Mouse (Mus musculus): ENCODE data around the gene Glcci1. TPM values are rescaled to one million over a fixed set of nuclear protein-coding genes. Genes with fewer than 3 reads are reported as not detected.

The Glcci1 gene
- polyA plus RNA-seq, 1 experiment from 2014 or later: 6.4 TPM

DNA sequence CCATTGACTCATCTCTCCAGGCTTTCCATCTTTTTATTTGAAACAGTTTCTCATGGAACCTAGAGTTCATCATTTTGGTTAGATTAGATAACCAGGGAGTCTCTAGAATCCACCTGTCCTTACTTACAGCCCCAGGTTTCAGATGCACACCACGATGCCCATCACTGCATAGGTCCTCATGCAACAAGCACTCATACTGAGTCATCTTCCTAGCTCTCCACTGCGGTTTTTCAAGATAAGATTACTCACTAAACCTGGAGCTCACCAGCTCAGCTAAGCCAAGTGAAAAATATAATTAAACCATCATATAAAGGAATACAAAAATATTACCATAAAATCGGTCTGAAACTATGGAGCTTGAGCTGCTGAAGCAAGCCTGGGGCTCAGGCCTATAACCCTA lies 74.5 kb downstream of the Glcci1 start:
- H3K4me1 ChIP-seq: no peaks in the 10 kb centered on the region
- H3K4me2 ChIP-seq: no peak overlapping the region
- H3K4me3 ChIP-seq: no peak overlapping the region
- no peaks in the 10 kb centered on the region for H3K9me3 ChIP-seq
- H3K27me3 ChIP-seq: no peaks in the 10 kb centered on the region
- ATAC-seq (ENCODE audit: insufficient number of reproducible peaks, low FRiP score, low TSS enrichment, low read depth): no peak
- H3K27ac ChIP-seq: no peak overlapping the region
- no peak overlapping the region for H3K9ac ChIP-seq
- H3K36me3 ChIP-seq: no peaks in the 10 kb centered on the region
- 86% methylated on average over 3 of the region's 3 CpGs for WGBS

GRCm38 (mm10) chr6:8591665-8592064 lies 82.3 kb downstream of the Glcci1 start:
- ATAC-seq (ENCODE audit: insufficient number of reproducible peaks, low FRiP score, low TSS enrichment, low read depth): no peak
- WGBS: 91% methylated on average over 9 of the region's 9 CpGs

DNA sequence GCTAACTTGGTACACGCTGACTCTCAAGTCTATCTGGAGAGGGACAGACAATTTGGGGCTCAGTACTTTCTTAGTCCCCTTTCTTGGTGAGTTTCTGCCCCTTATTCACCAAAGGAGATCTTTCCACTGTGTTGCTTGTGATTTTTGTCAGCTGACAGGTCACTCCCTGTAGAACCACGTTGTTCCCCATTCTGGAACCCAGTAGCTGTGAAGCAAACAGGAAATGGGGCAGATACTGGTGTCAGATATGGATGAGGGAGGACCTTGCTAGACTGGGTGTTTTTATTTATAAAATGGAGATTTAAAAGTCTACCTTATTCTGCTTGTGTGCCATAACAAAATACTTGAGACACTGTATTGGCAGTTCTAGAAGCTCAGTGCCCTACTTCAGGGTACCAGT lies 108.0 kb downstream of the Glcci1 start:
- H3K4me2 ChIP-seq: no peak overlapping the region
- WGBS: 75% methylated on average over 2 of the region's 2 CpGs

More at GRCm38 (mm10) chr6:8591665-8592064, 82.3 kb downstream of the Glcci1 start:
- no peaks in the 10 kb centered on the region for H3K4me1 ChIP-seq
- H3K9me3 ChIP-seq: no peaks in the 10 kb centered on the region
- 0 out of 2 replicates have a peak, but pooled peaks cover 4% of the 10 kb centered on the region for H3K36me3 ChIP-seq
- H3K27me3 ChIP-seq: no peaks in the 10 kb centered on the region
- H3K4me2 ChIP-seq: no peak overlapping the region
- no peak overlapping the region for H3K27ac ChIP-seq
- no peak overlapping the region for H3K4me3 ChIP-seq
- no peak overlapping the region for H3K9ac ChIP-seq

GRCm38 (mm10) chr6:8619582-8620350 lies 110.4 kb downstream of the Glcci1 start:
- ATAC-seq (ENCODE audit: insufficient number of reproducible peaks, low FRiP score, low TSS enrichment, low read depth): no peak
- H3K4me3 ChIP-seq: no peak overlapping the region
- H3K9me3 ChIP-seq: no peaks in the 10 kb centered on the region
- no peak overlapping the region for H3K4me2 ChIP-seq
- no peak overlapping the region for H3K27ac ChIP-seq
- 67% methylated on average over 4 of the region's 4 CpGs for WGBS
- no peaks in the 10 kb centered on the region for H3K27me3 ChIP-seq
- no peaks in the 10 kb centered on the region for H3K4me1 ChIP-seq
- no peaks in the 10 kb centered on the region for H3K36me3 ChIP-seq
- H3K9ac ChIP-seq: no peak overlapping the region

More for the DNA sequence above, 108.0 kb downstream of the Glcci1 start:
- Histone ChIP-seq H3K9ac (no peak overlapping the region), H3K27ac (no peak overlapping the region), H3K4me1 (no peaks in the 10 kb centered on the region), H3K9me3 (no peaks in the 10 kb centered on the region), H3K36me3 (no peaks in the 10 kb centered on the region), H3K4me3 (no peak overlapping the region), H3K27me3 (no peaks in the 10 kb centered on the region)
- ATAC-seq (ENCODE audit: insufficient number of reproducible peaks, low FRiP score, low TSS enrichment, low read depth): no peak

GRCm38 (mm10) chr6:8623045-8623444 lies 113.6 kb downstream of the Glcci1 start:
- H3K27me3 ChIP-seq: no peaks in the 10 kb centered on the region

DNA sequence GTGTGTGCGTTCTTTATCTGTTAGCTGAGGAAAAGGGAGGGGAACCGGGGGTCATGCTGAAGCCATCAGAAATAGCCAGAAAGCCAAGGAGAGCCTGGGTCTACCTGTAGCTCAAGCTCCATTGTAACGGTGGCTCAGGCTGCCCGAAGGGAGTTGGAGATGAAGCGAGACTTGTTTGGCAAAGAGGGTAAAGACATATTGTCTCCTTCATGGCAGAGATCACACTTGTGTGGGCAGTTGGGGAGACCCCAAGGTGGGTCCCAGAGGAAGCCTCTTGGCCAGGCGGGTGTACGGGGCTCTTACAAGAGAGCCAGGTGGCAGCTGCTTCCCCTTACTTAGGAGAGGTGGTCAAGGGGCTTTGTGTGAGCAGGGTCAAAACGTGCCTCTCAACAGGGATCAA lies 118.8 kb downstream of the Glcci1 start:
- H3K36me3 ChIP-seq: no peaks in the 10 kb centered on the region
- H3K4me1 ChIP-seq: no peaks in the 10 kb centered on the region
- H3K27me3 ChIP-seq: no peaks in the 10 kb centered on the region
- no peak overlapping the region for H3K4me2 ChIP-seq
- WGBS: 93% methylated on average over 8 of the region's 8 CpGs
- H3K27ac ChIP-seq: no peak overlapping the region
- no peak overlapping the region for H3K9ac ChIP-seq
- H3K4me3 ChIP-seq: no peak overlapping the region
- ATAC-seq (ENCODE audit: insufficient number of reproducible peaks, low FRiP score, low TSS enrichment, low read depth): no peak
- no peaks in the 10 kb centered on the region for H3K9me3 ChIP-seq

More at GRCm38 (mm10) chr6:8623045-8623444, 113.6 kb downstream of the Glcci1 start:
- no peaks in the 10 kb centered on the region for H3K36me3 ChIP-seq
- H3K4me2 ChIP-seq: no peak overlapping the region
- H3K4me3 ChIP-seq: no peak overlapping the region
- H3K4me1 ChIP-seq: no peaks in the 10 kb centered on the region
- no peaks in the 10 kb centered on the region for H3K9me3 ChIP-seq
- no peak overlapping the region for H3K9ac ChIP-seq
- 68% methylated on average over 3 of the region's 3 CpGs for WGBS
- H3K27ac ChIP-seq: no peak overlapping the region
- no peak for ATAC-seq (ENCODE audit: insufficient number of reproducible peaks, low FRiP score, low TSS enrichment, low read depth)

- no peaks in the 10 kb centered on the region for H3K9me3 ChIP-seq
- ATAC-seq (ENCODE audit: insufficient number of reproducible peaks, low FRiP score, low TSS enrichment, low read depth): no peak
- WGBS: 88% methylated on average over 7 of the region's 7 CpGs
- H3K4me3 ChIP-seq: no peak overlapping the region
- no peaks in the 10 kb centered on the region for H3K4me1 ChIP-seq
- H3K36me3 ChIP-seq: no peaks in the 10 kb centered on the region
- H3K4me2 ChIP-seq: no peak overlapping the region
- H3K9ac ChIP-seq: no peak overlapping the region
- no peaks in the 10 kb centered on the region for H3K27me3 ChIP-seq
- no peak overlapping the region for H3K27ac ChIP-seq
Observed at GRCm38 (mm10) chr6:8628715-8629267, 119.4 kb downstream of the Glcci1 start.

DNA sequence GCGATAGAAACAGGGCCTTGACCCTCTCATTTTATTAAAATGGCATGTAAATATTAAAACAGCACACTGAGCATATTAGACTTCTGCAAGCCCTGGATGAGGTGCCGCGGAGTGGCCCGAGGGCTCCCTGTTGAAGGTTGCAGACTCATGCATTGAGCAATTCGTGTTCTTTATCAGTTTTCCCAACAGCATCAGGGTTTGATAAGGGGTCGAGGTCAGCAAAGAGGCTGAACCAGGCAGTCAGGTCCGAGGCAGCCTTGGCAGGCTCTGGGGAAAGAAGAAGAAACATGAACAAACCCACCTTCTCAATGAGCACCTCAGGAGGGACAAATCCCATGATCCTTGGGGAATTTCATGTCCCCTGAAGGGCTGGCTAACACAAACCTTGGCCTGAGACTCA lies 121.1 kb downstream of the Glcci1 start:
- Histone ChIP-seq H3K9me3 (no peaks in the 10 kb centered on the region), H3K4me3 (no peak overlapping the region), H3K27me3 (no peaks in the 10 kb centered on the region), H3K4me1 (0 out of 2 replicates have a peak, but pooled peaks cover 3% of the 10 kb centered on the region), H3K36me3 (no peaks in the 10 kb centered on the region), H3K4me2 (no peak overlapping the region), H3K9ac (no peak overlapping the region), H3K27ac (no peak overlapping the region)
- 85% methylated on average over 7 of the region's 7 CpGs for WGBS
- no peak for ATAC-seq (ENCODE audit: insufficient number of reproducible peaks, low FRiP score, low TSS enrichment, low read depth)

DNA sequence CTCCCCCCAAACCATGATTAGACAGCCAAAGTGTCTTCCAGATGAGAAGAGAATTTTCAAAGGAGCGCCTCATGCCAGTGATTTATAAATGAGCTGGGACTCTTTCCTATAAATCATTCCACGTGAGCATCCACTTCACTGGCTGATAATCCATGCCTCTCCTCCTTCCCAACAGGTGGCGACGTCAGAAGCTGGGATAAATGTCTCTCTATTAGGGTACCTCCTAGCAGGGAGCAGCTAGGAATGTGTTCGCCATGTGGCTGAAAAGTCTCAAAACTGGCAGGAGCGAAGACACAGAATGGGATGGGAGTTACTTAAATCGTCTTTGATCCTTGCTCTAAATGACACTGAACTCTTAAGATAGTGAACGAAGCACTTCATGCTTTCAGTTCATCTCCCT lies 122.0 kb downstream of the Glcci1 start:
- H3K4me2 ChIP-seq: no peak overlapping the region
- no peak for ATAC-seq (ENCODE audit: insufficient number of reproducible peaks, low FRiP score, low TSS enrichment, low read depth)
- H3K4me3 ChIP-seq: no peak overlapping the region
- 74% methylated on average over 8 of the region's 8 CpGs for WGBS
- 0 out of 2 replicates have a peak, but pooled peaks cover 3% of the 10 kb centered on the region for H3K4me1 ChIP-seq
- H3K27me3 ChIP-seq: no peaks in the 10 kb centered on the region
- no peaks in the 10 kb centered on the region for H3K36me3 ChIP-seq
- no peak overlapping the region for H3K27ac ChIP-seq
- no peak overlapping the region for H3K9ac ChIP-seq
- H3K9me3 ChIP-seq: no peaks in the 10 kb centered on the region

DNA sequence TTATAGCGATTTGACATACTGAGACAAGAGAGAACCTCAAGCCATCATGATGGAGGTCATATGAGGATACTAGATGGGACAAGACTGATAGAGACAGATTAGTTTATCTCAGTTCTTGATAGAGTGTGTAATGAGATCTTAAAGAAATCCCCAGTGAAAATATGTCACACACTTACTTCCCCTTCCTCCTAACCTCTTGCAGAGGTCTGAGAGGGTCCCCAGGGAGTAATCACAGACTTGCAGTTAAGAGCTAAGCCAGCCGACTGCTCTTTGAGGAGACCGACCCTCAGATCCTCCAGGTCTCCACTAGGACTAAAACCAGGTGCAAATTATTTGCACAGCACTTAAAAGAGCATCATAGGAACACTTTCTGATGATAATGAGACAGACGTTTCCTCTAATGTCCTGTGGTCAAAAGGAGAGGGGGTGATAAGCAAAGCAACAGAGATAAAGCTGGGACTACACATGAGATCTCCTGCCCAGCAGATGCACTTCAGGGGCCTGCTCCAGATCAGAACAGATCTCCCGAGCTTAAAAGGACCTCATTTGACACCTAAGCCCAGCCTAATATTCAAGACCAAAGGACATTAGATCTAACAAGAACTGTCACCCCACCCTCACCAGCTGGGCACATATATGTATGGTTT lies 122.7 kb downstream of the Glcci1 start:
- 67% methylated on average over 5 of the region's 5 CpGs for WGBS
- no peak for ATAC-seq (ENCODE audit: insufficient number of reproducible peaks, low FRiP score, low TSS enrichment, low read depth)
- Histone ChIP-seq H3K4me3 (no peak overlapping the region), H3K36me3 (no peaks in the 10 kb centered on the region), H3K4me2 (no peak overlapping the region), H3K9me3 (no peaks in the 10 kb centered on the region), H3K9ac (no peak overlapping the region), H3K27ac (no peak overlapping the region), H3K4me1 (0 out of 2 replicates have a peak, but pooled peaks cover 3% of the 10 kb centered on the region), H3K27me3 (no peaks in the 10 kb centered on the region)

GRCm38 (mm10) chr6:8632701-8633100 lies 123.3 kb downstream of the Glcci1 start:
- no peaks in the 10 kb centered on the region for H3K27me3 ChIP-seq
- no peaks in the 10 kb centered on the region for H3K9me3 ChIP-seq
- H3K27ac ChIP-seq: no peak overlapping the region
- H3K4me1 ChIP-seq: 0 out of 2 replicates have a peak, but pooled peaks cover 3% of the 10 kb centered on the region
- no peak overlapping the region for H3K9ac ChIP-seq
- no peak overlapping the region for H3K4me3 ChIP-seq
- H3K4me2 ChIP-seq: no peak overlapping the region
- no peak for ATAC-seq (ENCODE audit: insufficient number of reproducible peaks, low FRiP score, low TSS enrichment, low read depth)
- H3K36me3 ChIP-seq: no peaks in the 10 kb centered on the region
- WGBS: 90% methylated on average over 4 of the region's 4 CpGs

DNA sequence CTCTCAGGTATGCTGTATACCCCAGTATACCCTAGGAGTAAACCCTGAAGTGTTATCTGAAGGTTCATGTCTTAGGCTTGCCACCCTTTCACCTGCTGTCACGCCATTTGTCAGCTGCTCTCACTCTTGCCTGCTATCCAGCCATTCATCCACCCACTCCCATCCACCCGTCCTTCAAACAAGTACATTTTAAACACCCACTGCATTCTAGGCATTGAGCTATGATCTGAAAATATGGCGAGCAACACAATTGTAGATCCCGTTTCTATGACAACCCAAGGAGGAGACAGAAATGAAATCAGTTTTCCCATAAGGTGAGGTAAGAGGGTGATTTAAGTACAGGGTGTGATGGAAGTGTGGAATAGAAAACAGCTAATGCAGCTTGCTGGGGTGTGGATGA lies 128.7 kb downstream of the Glcci1 start:
- WGBS: 92% methylated on average over 4 of the region's 4 CpGs

More for the DNA sequence above, 128.7 kb downstream of the Glcci1 start:
- Histone ChIP-seq H3K4me1 (0 out of 2 replicates have a peak, but pooled peaks cover 3% of the 10 kb centered on the region), H3K9me3 (no peaks in the 10 kb centered on the region), H3K9ac (no peak overlapping the region), H3K27ac (no peak overlapping the region), H3K27me3 (no peaks in the 10 kb centered on the region), H3K4me3 (no peak overlapping the region), H3K36me3 (no peaks in the 10 kb centered on the region), H3K4me2 (no peak overlapping the region)
- no peak for ATAC-seq (ENCODE audit: insufficient number of reproducible peaks, low FRiP score, low TSS enrichment, low read depth)
